Mouse (Mus musculus): ENCODE results near the gene Gm6040. TPM values are rescaled to one million over a fixed set of nuclear protein-coding genes. Genes with fewer than 3 reads are reported as not detected.

Gene Gm6040
- not detected in 2 replicates for polyA plus RNA-seq (2021; fragmentation: Nextera tagmentation)
- long read RNA-seq, experiment 1: 0 reads
- long read RNA-seq, experiment 2: 0 reads

GRCm38 (mm10) chr8:20921971-20922370, at the start of gene Gm6040:
Gene Gm6040, minus strand, starts transcription at chr8:20922071.

DNA sequence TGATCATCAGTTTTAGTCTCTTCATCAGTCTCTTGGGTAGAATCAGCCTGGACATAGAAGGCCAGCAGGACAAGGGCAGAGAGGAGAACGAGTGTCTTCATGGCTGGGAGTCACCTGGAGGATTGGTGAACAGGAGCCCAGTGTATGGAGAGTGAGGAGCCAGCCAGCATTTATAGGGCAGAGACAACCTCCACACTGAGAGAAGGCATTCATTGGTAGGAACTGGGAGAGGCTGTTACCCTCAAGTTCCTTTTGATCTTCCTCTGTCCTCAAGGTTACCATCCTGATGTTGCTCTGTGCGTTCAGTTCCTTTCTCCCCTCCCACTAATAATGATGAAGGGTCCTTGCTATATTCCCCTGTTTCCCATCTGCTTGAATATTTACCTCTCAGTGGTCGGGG, 22.7 kb upstream of the Gm6040 start, which contains the start of gene AY761185:
Gene AY761185, minus strand, starts transcription at position 101 of the 400 bp plus-strand sequence.

GRCm38 (mm10) chr8:20902527-20902926, 19.3 kb downstream of the Gm6040 start, which contains the start of gene Gm15056:
Gene Gm15056, minus strand, starts transcription at chr8:20902627.

DNA sequence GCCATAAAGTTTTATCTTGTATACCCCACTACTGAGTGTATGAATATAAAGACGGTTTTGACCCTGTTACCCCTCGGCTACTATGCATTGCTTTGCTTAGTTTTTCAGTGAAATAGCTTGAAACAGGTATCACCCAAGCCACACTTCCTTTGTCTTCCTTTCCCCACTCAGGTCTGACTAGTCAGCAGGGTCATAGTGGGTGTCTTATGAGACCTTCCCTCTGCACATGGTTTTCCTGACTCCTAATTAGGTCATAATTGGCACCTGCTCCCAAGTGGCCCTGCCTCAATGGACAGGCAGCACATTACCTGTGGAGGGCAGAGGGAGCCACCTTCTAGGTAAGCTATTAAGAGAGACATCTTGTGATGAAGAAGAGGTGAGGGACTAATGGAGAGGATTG, 29.5 kb downstream of the Gm6040 start, which contains the start of gene Defb33:
Gene Defb33, plus strand, starts transcription at position 301 of the 400 bp plus-strand sequence.

Other genes starting within 250 kb of the Gm6040 start
- not detected in 2 replicates for gene Defb33, start 29.4 kb downstream of the Gm6040 start, polyA plus RNA-seq (2021; fragmentation: Nextera tagmentation)
- gene Gm15056, start 19.4 kb downstream of the Gm6040 start, polyA plus RNA-seq (2021; fragmentation: Nextera tagmentation): not detected in 2 replicates
- gene AY761185, start 22.6 kb upstream of the Gm6040 start, polyA plus RNA-seq (2021; fragmentation: Nextera tagmentation): not detected in 2 replicates
- not detected in 2 replicates for gene Defa21, start 103.5 kb upstream of the Gm6040 start, polyA plus RNA-seq (2021; fragmentation: Nextera tagmentation)
- not detected in 2 replicates for gene Defa23, start 133.0 kb upstream of the Gm6040 start, polyA plus RNA-seq (2021; fragmentation: Nextera tagmentation)
- gene Defa35, start 143.0 kb upstream of the Gm6040 start, polyA plus RNA-seq (2021; fragmentation: Nextera tagmentation): not detected in 2 replicates
- not detected in 2 replicates for gene Defa25, start 162.4 kb upstream of the Gm6040 start, polyA plus RNA-seq (2021; fragmentation: Nextera tagmentation)
- not detected in 2 replicates for gene Gm14851, start 174.0 kb upstream of the Gm6040 start, polyA plus RNA-seq (2021; fragmentation: Nextera tagmentation)
- gene Defa30, start 212.6 kb upstream of the Gm6040 start, polyA plus RNA-seq (2021; fragmentation: Nextera tagmentation): not detected in 2 replicates
- gene Defa22, start 240.2 kb upstream of the Gm6040 start, polyA plus RNA-seq (2021; fragmentation: Nextera tagmentation): not detected in 2 replicates

Measured in layer of hippocampus, adult 6 months (tissue).